Mouse (Mus musculus): ENCODE results near the gene Nasp. TPM values are rescaled to one million over a fixed set of nuclear protein-coding genes. Genes with fewer than 3 reads are reported as not detected.

Nasp gene
- polyA plus RNA-seq, 1 experiment from 2014 or later = 306 TPM

Other genes with a start within 250 kb of the Nasp start
- 13.6 and 16.6 TPM in 2 replicates for gene Mast2, start 163.8 kb downstream of the Nasp start, polyA plus RNA-seq (2016; fragmentation: Nextera tagmentation; extraction: Ambion mirVana)
- gene Ipp, start 120.4 kb downstream of the Nasp start, polyA plus RNA-seq (2016; fragmentation: Nextera tagmentation; extraction: Ambion mirVana) = 16.3 and 18.0 TPM in 2 replicates
- gene Tmem69, start 72.0 kb downstream of the Nasp start, polyA plus RNA-seq (2016; fragmentation: Nextera tagmentation; extraction: Ambion mirVana) = 23.0 and 26.0 TPM in 2 replicates
- gene Gpbp1l1, start 70.3 kb downstream of the Nasp start, polyA plus RNA-seq (2016; fragmentation: Nextera tagmentation; extraction: Ambion mirVana) = 26.8 and 28.6 TPM in 2 replicates
- gene Ccdc17, start 31.3 kb downstream of the Nasp start, polyA plus RNA-seq (2016; fragmentation: Nextera tagmentation; extraction: Ambion mirVana) = 1.9 and 3.5 TPM in 2 replicates
- gene Akr1a1, start 23.7 kb upstream of the Nasp start, polyA plus RNA-seq (2016; fragmentation: Nextera tagmentation; extraction: Ambion mirVana) = 529 and 547 TPM in 2 replicates
- gene Prdx1, start 57.6 kb upstream of the Nasp start, polyA plus RNA-seq (2016; fragmentation: Nextera tagmentation; extraction: Ambion mirVana) = 1,189 and 1,392 TPM in 2 replicates
- 42.0 and 47.1 TPM in 2 replicates for gene Mmachc, start 80.5 kb upstream of the Nasp start, polyA plus RNA-seq (2016; fragmentation: Nextera tagmentation; extraction: Ambion mirVana)
- gene Ccdc163, start 80.6 kb upstream of the Nasp start, polyA plus RNA-seq (2016; fragmentation: Nextera tagmentation; extraction: Ambion mirVana) = 34.8 TPM in 2 replicates
- gene Tesk2, start 93.0 kb upstream of the Nasp start, polyA plus RNA-seq (2016; fragmentation: Nextera tagmentation; extraction: Ambion mirVana) = 6.6 and 6.7 TPM in 2 replicates
- gene Toe1, start 179.7 kb upstream of the Nasp start, polyA plus RNA-seq (2016; fragmentation: Nextera tagmentation; extraction: Ambion mirVana) = 38.8 and 40.9 TPM in 2 replicates
- gene Mutyh, start 179.8 kb upstream of the Nasp start, polyA plus RNA-seq (2016; fragmentation: Nextera tagmentation; extraction: Ambion mirVana) = 27.1 and 27.3 TPM in 2 replicates
- gene Hpdl, start 193.8 kb upstream of the Nasp start, polyA plus RNA-seq (2016; fragmentation: Nextera tagmentation; extraction: Ambion mirVana) = 1.0 and 1.2 TPM in 2 replicates
- 5.7 and 7.4 TPM in 2 replicates for gene Zswim5, start 249.4 kb upstream of the Nasp start, polyA plus RNA-seq (2016; fragmentation: Nextera tagmentation; extraction: Ambion mirVana)

All from midbrain, embryonic 10.5 days (tissue).